Mouse (Mus musculus) kidney, adult 2 months (tissue): Measurements from ENCODE around the gene Zfp93.

Experiments used
- CTCF ChIP-seq: fragments of 200-500 bp; conservative IDR thresholded peaks from 2 replicates; pipeline ENCODE4 v1.5.1; 2011; ENCODE audit warnings: low read depth, mild to moderate bottlenecking, control low read depth, low read length, moderate library complexity, mixed read lengths; ENCODE audit not compliant: insufficient read depth, insufficient read length
- POLR2A ChIP-seq: fragments of 200-500 bp; IDR thresholded peaks from one replicate; pipeline ENCODE4 v1.6.1; 2011; ENCODE audit warnings: low read depth, low read length, control low read depth

- TF ChIP-seq CTCF (no peak), POLR2A (no peak)
Observed at GRCm38 (mm10) chr7:24287670-24288069, 17.4 kb downstream of the Zfp93 start.
